Mouse (Mus musculus) adipose tissue, adult 10 weeks (tissue): Measurements from ENCODE around the gene Spock2. TPM values are rescaled to one million over a fixed set of nuclear protein-coding genes. Genes with fewer than 3 reads are reported as not detected.

ENCODE experiments used
- polyA plus RNA-seq: library from polyadenylated mRNA; stranded (reverse); fragments of 350-450 nt; fragmentation: Illumina TruSeq; extraction: RNeasy Lipid Tissue Mini Kit (QIAGEN cat#74804); gene quantifications from one replicate; pipeline ENCODE4 v1.2.3, GENCODE M21; 2014; ENCODE audit warnings: low read depth, low replicate concordance

Spock2 gene
- 37.0 TPM for polyA plus RNA-seq

GRCm38 (mm10) chr10:60106146-60106530, at the start of gene Spock2:
TSS of gene Spock2 (plus strand) at chr10:60106219.

Other genes with a start within 250 kb of the Spock2 start
- 33.8 TPM for gene Dnajb12, start 226.7 kb upstream of the Spock2 start, polyA plus RNA-seq
- 87.2 TPM for gene Ddit4, start 154.4 kb upstream of the Spock2 start, polyA plus RNA-seq
- 32.6 TPM for gene Ascc1, start 103.4 kb upstream of the Spock2 start, polyA plus RNA-seq
- gene Anapc16, start 103.1 kb upstream of the Spock2 start, polyA plus RNA-seq = 64.9 TPM
- 0.88 TPM for gene Chst3, start 113.0 kb downstream of the Spock2 start, polyA plus RNA-seq
- 975 TPM for gene Psap, start 171.4 kb downstream of the Spock2 start, polyA plus RNA-seq
- gene Vsir, start 240.6 kb downstream of the Spock2 start, polyA plus RNA-seq = 59.6 TPM